Mouse (Mus musculus): ENCODE results near the gene Naip5. TPM values are rescaled to one million over a fixed set of nuclear protein-coding genes. Genes with fewer than 3 reads are reported as not detected.
"Not testable (repeated sequence)": the region's sequence is repeated elsewhere in the genome, so short reads cannot be mapped to it uniquely, and the experiment has no call there.

Gene Naip5
- polyA plus RNA-seq, 2 experiments, result 0.14 to 0.55 TPM

GRCm38 (mm10) chr13:100243702-100244101, 2.4 kb downstream of the Naip5 start:
- Histone ChIP-seq H3K36me3 (ENCODE audit: control insufficient read depth, insufficient read depth, low read length) (no peaks in the 10 kb centered on the region), H3K9me3 (ENCODE audit: control insufficient read depth, low read length) (no peaks in the 10 kb centered on the region), H3K4me2 (replicated peaks; ENCODE audit: low read depth, low read length, severe bottlenecking) (no peak overlapping the region), H3K27ac (replicated peaks; ENCODE audit: low read depth, low read length) (no peak overlapping the region), H3K4me3 (replicated peaks; ENCODE audit: low read length) (no peak overlapping the region), H3K9ac (ENCODE audit: low read depth, low read length, severe bottlenecking) (no peak overlapping the region), H3K4me1 (ENCODE audit: control insufficient read depth, insufficient read depth, low read length) (no peaks in the 10 kb centered on the region), H3K27me3 (ENCODE audit: control insufficient read depth, insufficient read depth, low read length) (no peaks in the 10 kb centered on the region)
- DNase-seq (ENCODE audit: low spot score) (no peak), ATAC-seq (ENCODE audit: low FRiP score, low read depth) (no peak)
- TF ChIP-seq POLR2A (IDR thresholded peaks at IDR 0.05; ENCODE audit: borderline replicate concordance, extremely low read depth, insufficient read depth, insufficient read length), result no peak

DNA sequence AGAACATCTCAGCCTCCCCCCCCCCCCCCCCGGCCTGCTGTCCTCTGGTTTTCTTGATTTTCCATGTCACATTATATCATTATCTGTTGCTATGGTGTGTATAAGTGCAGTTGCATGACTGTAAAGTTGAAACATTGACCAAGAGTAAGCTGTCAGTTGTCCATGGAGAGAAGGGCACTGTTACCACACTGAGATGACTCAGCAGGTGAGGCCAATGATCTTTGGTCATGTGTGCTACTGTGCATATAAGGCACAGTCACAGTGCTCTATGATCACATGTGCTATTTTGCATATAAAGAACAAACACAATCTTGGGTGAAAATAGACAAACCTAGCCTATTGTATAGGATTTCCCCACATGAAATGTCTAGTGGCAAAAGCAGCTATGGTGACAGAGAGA, 32.4 kb downstream of the Naip5 start:
- H3K4me2 ChIP-seq (replicated peaks; ENCODE audit: low read depth, low read length, severe bottlenecking); H3K4me3 ChIP-seq (replicated peaks; ENCODE audit: low read length); DNase-seq (ENCODE audit: low spot score); H3K9ac ChIP-seq (ENCODE audit: low read depth, low read length, severe bottlenecking); H3K27me3 ChIP-seq (ENCODE audit: control insufficient read depth, insufficient read depth, low read length); H3K27ac ChIP-seq (replicated peaks; ENCODE audit: low read depth, low read length); H3K4me1 ChIP-seq (ENCODE audit: control insufficient read depth, insufficient read depth, low read length); H3K9me3 ChIP-seq (ENCODE audit: control insufficient read depth, low read length); ATAC-seq (ENCODE audit: low FRiP score, low read depth); H3K36me3 ChIP-seq (ENCODE audit: control insufficient read depth, insufficient read depth, low read length): not testable (repeated sequence)
- WGBS, result 56% methylated on average over 1 of the region's 1 CpGs

DNA sequence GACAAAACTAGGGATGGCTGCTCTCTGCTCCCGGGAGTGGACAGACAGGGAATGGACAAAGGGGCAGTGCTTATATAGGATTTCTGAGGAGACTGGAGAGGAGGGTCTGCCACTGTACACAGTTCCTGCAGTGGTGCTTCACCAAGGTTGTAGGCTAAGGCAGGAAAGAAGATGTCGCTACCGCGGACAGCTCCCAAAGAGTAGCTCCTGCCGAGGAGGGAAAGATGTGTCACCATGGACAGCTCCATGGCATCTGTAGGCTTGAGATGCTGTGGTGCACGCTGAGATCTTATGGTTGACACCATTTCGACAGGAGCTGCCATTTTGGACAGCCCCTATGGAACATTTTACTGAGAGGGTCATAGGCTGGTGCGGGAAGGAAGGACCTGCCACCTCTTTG, 35.6 kb downstream of the Naip5 start:
- DNase-seq (ENCODE audit: low spot score) (peak; percentile 92), ATAC-seq (ENCODE audit: low FRiP score, low read depth) (no peak)
- Histone ChIP-seq H3K9ac (ENCODE audit: low read depth, low read length, severe bottlenecking) (no peak overlapping the region), H3K27me3 (ENCODE audit: control insufficient read depth, insufficient read depth, low read length) (no peaks in the 10 kb centered on the region), H3K4me2 (replicated peaks; ENCODE audit: low read depth, low read length, severe bottlenecking) (no peak overlapping the region), H3K4me1 (ENCODE audit: control insufficient read depth, insufficient read depth, low read length) (no peaks in the 10 kb centered on the region), H3K36me3 (ENCODE audit: control insufficient read depth, insufficient read depth, low read length) (no peaks in the 10 kb centered on the region), H3K27ac (replicated peaks; ENCODE audit: low read depth, low read length) (no peak overlapping the region), H3K9me3 (ENCODE audit: control insufficient read depth, low read length) (no peaks in the 10 kb centered on the region), H3K4me3 (replicated peaks; ENCODE audit: low read length) (no peak overlapping the region)
- WGBS, result 27% methylated on average over 8 of the region's 8 CpGs
- TF ChIP-seq POLR2A (IDR thresholded peaks at IDR 0.05; ENCODE audit: borderline replicate concordance, extremely low read depth, insufficient read depth, insufficient read length), result no peak

DNA sequence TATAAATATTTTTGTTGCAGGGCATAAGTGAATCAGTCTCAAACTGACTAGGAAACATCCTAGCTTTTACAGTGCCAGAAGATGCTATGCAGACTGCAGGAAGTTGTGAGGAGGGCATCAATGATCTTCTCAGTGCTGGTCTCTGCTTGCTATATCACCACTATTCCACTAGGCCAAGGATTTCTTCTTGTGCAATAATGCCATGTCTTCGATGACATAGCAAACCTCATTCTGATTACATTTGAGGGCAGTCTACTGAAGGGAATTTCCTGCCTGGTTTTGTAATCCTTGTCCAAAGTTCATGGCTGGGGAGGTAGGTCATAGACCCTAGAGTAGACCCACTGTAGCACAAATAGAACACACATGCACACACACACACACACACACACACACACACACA, 42.8 kb downstream of the Naip5 start:
- 68% methylated on average over 1 of the region's 1 CpGs for WGBS
- H3K27me3 ChIP-seq (ENCODE audit: control insufficient read depth, insufficient read depth, low read length), result no peaks in the 10 kb centered on the region
- H3K36me3 ChIP-seq (ENCODE audit: control insufficient read depth, insufficient read depth, low read length), result no peaks in the 10 kb centered on the region

GRCm38 (mm10) chr13:100201659-100202333, 44.3 kb downstream of the Naip5 start, which contains the start of gene Naip2:
TSS of gene Naip2 (minus strand) at chr13:100202092.
- WGBS, result 61% methylated on average over 3 of the region's 3 CpGs
- H3K27ac ChIP-seq (replicated peaks; ENCODE audit: low read depth, low read length); ATAC-seq (ENCODE audit: low FRiP score, low read depth): not testable (repeated sequence)

More for the DNA sequence above, 42.8 kb downstream of the Naip5 start:
- TF ChIP-seq POLR2A (IDR thresholded peaks at IDR 0.05; ENCODE audit: borderline replicate concordance, extremely low read depth, insufficient read depth, insufficient read length), result no peak
- ATAC-seq (ENCODE audit: low FRiP score, low read depth) (no peak), DNase-seq (ENCODE audit: low spot score) (no peak)
- Histone ChIP-seq H3K9me3 (ENCODE audit: control insufficient read depth, low read length) (no peaks in the 10 kb centered on the region), H3K9ac (ENCODE audit: low read depth, low read length, severe bottlenecking) (no peak overlapping the region), H3K4me1 (ENCODE audit: control insufficient read depth, insufficient read depth, low read length) (no peaks in the 10 kb centered on the region), H3K4me2 (replicated peaks; ENCODE audit: low read depth, low read length, severe bottlenecking) (no peak overlapping the region), H3K4me3 (replicated peaks; ENCODE audit: low read length) (no peak overlapping the region), H3K27ac (replicated peaks; ENCODE audit: low read depth, low read length) (no peak overlapping the region)

DNA sequence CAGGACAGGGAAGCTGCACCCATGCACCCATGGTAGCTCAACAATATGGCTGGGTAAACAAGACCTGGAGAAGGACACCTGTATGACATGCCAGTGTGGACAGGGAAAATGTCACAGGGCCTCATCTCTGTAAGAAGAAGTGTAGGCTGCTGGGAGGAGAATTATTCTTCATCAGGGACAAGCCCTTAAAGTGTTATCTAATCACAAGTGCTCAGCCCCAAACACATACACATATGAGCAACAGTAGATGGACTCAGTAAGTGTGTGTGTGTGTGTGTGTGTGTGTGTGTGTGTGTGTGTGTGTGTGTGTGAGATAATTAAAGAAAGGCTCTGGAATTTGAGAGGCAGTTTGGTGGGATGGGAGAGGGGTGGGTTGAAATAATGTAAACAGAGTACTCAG, 45.3 kb downstream of the Naip5 start:
- no peak overlapping the region for H3K4me2 ChIP-seq (replicated peaks; ENCODE audit: low read depth, low read length, severe bottlenecking)
- no peak overlapping the region for H3K27ac ChIP-seq (replicated peaks; ENCODE audit: low read depth, low read length)
- H3K9me3 ChIP-seq (ENCODE audit: control insufficient read depth, low read length), result no peaks in the 10 kb centered on the region
- H3K27me3 ChIP-seq (ENCODE audit: control insufficient read depth, insufficient read depth, low read length), result no peaks in the 10 kb centered on the region
- no peak for TF ChIP-seq POLR2A (IDR thresholded peaks at IDR 0.05; ENCODE audit: borderline replicate concordance, extremely low read depth, insufficient read depth, insufficient read length)
- H3K36me3 ChIP-seq (ENCODE audit: control insufficient read depth, insufficient read depth, low read length), result no peaks in the 10 kb centered on the region
- DNase-seq (ENCODE audit: low spot score), result no peak
- H3K9ac ChIP-seq (ENCODE audit: low read depth, low read length, severe bottlenecking), result no peak overlapping the region
- H3K4me1 ChIP-seq (ENCODE audit: control insufficient read depth, insufficient read depth, low read length), result no peaks in the 10 kb centered on the region
- ATAC-seq (ENCODE audit: low FRiP score, low read depth), result no peak
- no peak overlapping the region for H3K4me3 ChIP-seq (replicated peaks; ENCODE audit: low read length)

More at GRCm38 (mm10) chr13:100201659-100202333, 44.3 kb downstream of the Naip5 start, which contains the start of gene Naip2:
- H3K4me2 ChIP-seq (replicated peaks; ENCODE audit: low read depth, low read length, severe bottlenecking); H3K27me3 ChIP-seq (ENCODE audit: control insufficient read depth, insufficient read depth, low read length); H3K4me1 ChIP-seq (ENCODE audit: control insufficient read depth, insufficient read depth, low read length); H3K36me3 ChIP-seq (ENCODE audit: control insufficient read depth, insufficient read depth, low read length); H3K9me3 ChIP-seq (ENCODE audit: control insufficient read depth, low read length); DNase-seq (ENCODE audit: low spot score); H3K9ac ChIP-seq (ENCODE audit: low read depth, low read length, severe bottlenecking); H3K4me3 ChIP-seq (replicated peaks; ENCODE audit: low read length): not testable (repeated sequence)

Data from limb, embryonic 14.5 days (tissue).